Mouse (Mus musculus): Measurements from ENCODE around the gene Mbnl1. TPM values are rescaled to one million over a fixed set of nuclear protein-coding genes. Genes with fewer than 3 reads are reported as not detected.

Gene Mbnl1
- polyA plus RNA-seq, 1 experiment from 2014 or later, result 70.0 TPM

- Histone ChIP-seq H3K36me3 (ENCODE audit: control insufficient read depth, insufficient read depth, low read length) (no peaks in the 10 kb centered on the region), H3K4me1 (ENCODE audit: control insufficient read depth, insufficient read depth, low read length) (no peaks in the 10 kb centered on the region), H3K27me3 (ENCODE audit: control insufficient read depth, insufficient read depth, low read length) (no peaks in the 10 kb centered on the region), H3K4me2 (ENCODE audit: low read depth, severe bottlenecking) (no peak overlapping the region), H3K9ac (ENCODE audit: low read length) (no peak overlapping the region), H3K9me3 (ENCODE audit: control insufficient read depth, low read length) (no peaks in the 10 kb centered on the region), H3K27ac (replicated peaks; ENCODE audit: low read depth, low read length) (no peak overlapping the region), H3K4me3 (ENCODE audit: low read depth, low read length) (no peak overlapping the region)
- no peak for DNase-seq (ENCODE audit: low spot score)
- WGBS, result 88% methylated on average over 3 of the region's 3 CpGs
- ATAC-seq (ENCODE audit: insufficient number of reproducible peaks, low FRiP score, low TSS enrichment, low read depth), result no peak
Observed at GRCm38 (mm10) chr3:60538214-60538971, 65.8 kb downstream of the Mbnl1 start.

GRCm38 (mm10) chr3:60541121-60541520 is 68.5 kb downstream of the Mbnl1 start:
- H3K4me2 ChIP-seq (ENCODE audit: low read depth, severe bottlenecking), result no peak overlapping the region
- DNase-seq (ENCODE audit: low spot score) (no peak), ATAC-seq (ENCODE audit: insufficient number of reproducible peaks, low FRiP score, low TSS enrichment, low read depth) (no peak)
- no peak overlapping the region for H3K4me3 ChIP-seq (ENCODE audit: low read depth, low read length)
- no peak overlapping the region for H3K9ac ChIP-seq (ENCODE audit: low read length)
- H3K4me1 ChIP-seq (ENCODE audit: control insufficient read depth, insufficient read depth, low read length), result no peaks in the 10 kb centered on the region
- H3K27ac ChIP-seq (replicated peaks; ENCODE audit: low read depth, low read length), result no peak overlapping the region
- 89% methylated on average over 4 of the region's 4 CpGs for whole genome bisulfite sequencing
- H3K36me3 ChIP-seq (ENCODE audit: control insufficient read depth, insufficient read depth, low read length), result no peaks in the 10 kb centered on the region
- no peaks in the 10 kb centered on the region for H3K27me3 ChIP-seq (ENCODE audit: control insufficient read depth, insufficient read depth, low read length)
- no peaks in the 10 kb centered on the region for H3K9me3 ChIP-seq (ENCODE audit: control insufficient read depth, low read length)

GRCm38 (mm10) chr3:60546196-60546595 is 73.6 kb downstream of the Mbnl1 start:
- no peak for ATAC-seq (ENCODE audit: insufficient number of reproducible peaks, low FRiP score, low TSS enrichment, low read depth)
- Histone ChIP-seq H3K36me3 (ENCODE audit: control insufficient read depth, insufficient read depth, low read length) (no peaks in the 10 kb centered on the region), H3K27me3 (ENCODE audit: control insufficient read depth, insufficient read depth, low read length) (no peaks in the 10 kb centered on the region), H3K4me2 (ENCODE audit: low read depth, severe bottlenecking) (no peak overlapping the region), H3K4me3 (ENCODE audit: low read depth, low read length) (no peak overlapping the region), H3K9ac (ENCODE audit: low read length) (no peak overlapping the region), H3K4me1 (ENCODE audit: control insufficient read depth, insufficient read depth, low read length) (no peaks in the 10 kb centered on the region), H3K27ac (replicated peaks; ENCODE audit: low read depth, low read length) (no peak overlapping the region), H3K9me3 (ENCODE audit: control insufficient read depth, low read length) (no peaks in the 10 kb centered on the region)
- WGBS, result 65% methylated on average over 9 of the region's 9 CpGs
- DNase-seq (ENCODE audit: low spot score), result no peak

- no peak overlapping the region for H3K4me3 ChIP-seq (ENCODE audit: low read depth, low read length)
- WGBS, result 84% methylated on average over 4 of the region's 4 CpGs
- no peak for ATAC-seq (ENCODE audit: insufficient number of reproducible peaks, low FRiP score, low TSS enrichment, low read depth)
Observed at GRCm38 (mm10) chr3:60546904-60547303, 74.3 kb downstream of the Mbnl1 start.

GRCm38 (mm10) chr3:60550492-60550891 is 77.9 kb downstream of the Mbnl1 start:
- Histone ChIP-seq H3K4me1 (ENCODE audit: control insufficient read depth, insufficient read depth, low read length) (no peaks in the 10 kb centered on the region), H3K4me3 (ENCODE audit: low read depth, low read length) (no peak overlapping the region), H3K36me3 (ENCODE audit: control insufficient read depth, insufficient read depth, low read length) (no peaks in the 10 kb centered on the region), H3K27me3 (ENCODE audit: control insufficient read depth, insufficient read depth, low read length) (no peaks in the 10 kb centered on the region), H3K9me3 (ENCODE audit: control insufficient read depth, low read length) (no peaks in the 10 kb centered on the region), H3K9ac (ENCODE audit: low read length) (no peak overlapping the region), H3K27ac (replicated peaks; ENCODE audit: low read depth, low read length) (no peak overlapping the region), H3K4me2 (ENCODE audit: low read depth, severe bottlenecking) (no peak overlapping the region)
- WGBS, result 75% methylated on average over 5 of the region's 5 CpGs
- ATAC-seq (ENCODE audit: insufficient number of reproducible peaks, low FRiP score, low TSS enrichment, low read depth) (no peak), DNase-seq (ENCODE audit: low spot score) (no peak)

More at GRCm38 (mm10) chr3:60546904-60547303, 74.3 kb downstream of the Mbnl1 start:
- Histone ChIP-seq H3K27ac (replicated peaks; ENCODE audit: low read depth, low read length) (no peak overlapping the region), H3K36me3 (ENCODE audit: control insufficient read depth, insufficient read depth, low read length) (no peaks in the 10 kb centered on the region), H3K9ac (ENCODE audit: low read length) (no peak overlapping the region), H3K4me2 (ENCODE audit: low read depth, severe bottlenecking) (no peak overlapping the region), H3K27me3 (ENCODE audit: control insufficient read depth, insufficient read depth, low read length) (no peaks in the 10 kb centered on the region), H3K9me3 (ENCODE audit: control insufficient read depth, low read length) (no peaks in the 10 kb centered on the region), H3K4me1 (ENCODE audit: control insufficient read depth, insufficient read depth, low read length) (no peaks in the 10 kb centered on the region)
- DNase-seq (ENCODE audit: low spot score), result no peak

- H3K9me3 ChIP-seq (ENCODE audit: control insufficient read depth, low read length), result no peaks in the 10 kb centered on the region
- no peak overlapping the region for H3K9ac ChIP-seq (ENCODE audit: low read length)
- no peaks in the 10 kb centered on the region for H3K4me1 ChIP-seq (ENCODE audit: control insufficient read depth, insufficient read depth, low read length)
- no peaks in the 10 kb centered on the region for H3K27me3 ChIP-seq (ENCODE audit: control insufficient read depth, insufficient read depth, low read length)
- ATAC-seq (ENCODE audit: insufficient number of reproducible peaks, low FRiP score, low TSS enrichment, low read depth) (no peak), DNase-seq (ENCODE audit: low spot score) (no peak)
- WGBS, result 82% methylated on average over 3 of the region's 3 CpGs
- H3K4me2 ChIP-seq (ENCODE audit: low read depth, severe bottlenecking), result no peak overlapping the region
- no peak overlapping the region for H3K27ac ChIP-seq (replicated peaks; ENCODE audit: low read depth, low read length)
- no peak overlapping the region for H3K4me3 ChIP-seq (ENCODE audit: low read depth, low read length)
- no peaks in the 10 kb centered on the region for H3K36me3 ChIP-seq (ENCODE audit: control insufficient read depth, insufficient read depth, low read length)
Observed at GRCm38 (mm10) chr3:60551650-60552049, 79.0 kb downstream of the Mbnl1 start.

GRCm38 (mm10) chr3:60553011-60553410 is 80.4 kb downstream of the Mbnl1 start:
- no peaks in the 10 kb centered on the region for H3K27me3 ChIP-seq (ENCODE audit: control insufficient read depth, insufficient read depth, low read length)
- no peaks in the 10 kb centered on the region for H3K9me3 ChIP-seq (ENCODE audit: control insufficient read depth, low read length)
- no peaks in the 10 kb centered on the region for H3K4me1 ChIP-seq (ENCODE audit: control insufficient read depth, insufficient read depth, low read length)
- no peak overlapping the region for H3K4me2 ChIP-seq (ENCODE audit: low read depth, severe bottlenecking)
- 82% methylated on average over 3 of the region's 3 CpGs for WGBS
- no peaks in the 10 kb centered on the region for H3K36me3 ChIP-seq (ENCODE audit: control insufficient read depth, insufficient read depth, low read length)
- DNase-seq (ENCODE audit: low spot score) (no peak), ATAC-seq (ENCODE audit: insufficient number of reproducible peaks, low FRiP score, low TSS enrichment, low read depth) (no peak)
- H3K27ac ChIP-seq (replicated peaks; ENCODE audit: low read depth, low read length), result no peak overlapping the region
- no peak overlapping the region for H3K9ac ChIP-seq (ENCODE audit: low read length)
- no peak overlapping the region for H3K4me3 ChIP-seq (ENCODE audit: low read depth, low read length)

GRCm38 (mm10) chr3:60556596-60556995 is 84.0 kb downstream of the Mbnl1 start:
- no peak overlapping the region for H3K4me2 ChIP-seq (ENCODE audit: low read depth, severe bottlenecking)
- WGBS, result 80% methylated on average over 3 of the region's 3 CpGs
- no peak for ATAC-seq (ENCODE audit: insufficient number of reproducible peaks, low FRiP score, low TSS enrichment, low read depth)
- no peaks in the 10 kb centered on the region for H3K9me3 ChIP-seq (ENCODE audit: control insufficient read depth, low read length)
- no peaks in the 10 kb centered on the region for H3K4me1 ChIP-seq (ENCODE audit: control insufficient read depth, insufficient read depth, low read length)
- no peak overlapping the region for H3K4me3 ChIP-seq (ENCODE audit: low read depth, low read length)
- no peak for DNase-seq (ENCODE audit: low spot score)
- H3K27me3 ChIP-seq (ENCODE audit: control insufficient read depth, insufficient read depth, low read length), result no peaks in the 10 kb centered on the region
- H3K9ac ChIP-seq (ENCODE audit: low read length), result no peak overlapping the region
- no peak overlapping the region for H3K27ac ChIP-seq (replicated peaks; ENCODE audit: low read depth, low read length)
- H3K36me3 ChIP-seq (ENCODE audit: control insufficient read depth, insufficient read depth, low read length), result no peaks in the 10 kb centered on the region
